Mouse (Mus musculus) thymus, postnatal 36 days (tissue): Measurements from ENCODE around the gene Snx8.
A peak's percentile ranks its signal among the peaks of the same experiment; 100 is the strongest.

Experiments
- DNase-seq, 2 experiments: peaks; one replicate each; pipeline ENCODE4 v3.0.0; 2022; ENCODE audit warnings: mixed read lengths in 2 of 2

Gene Snx8

DNA sequence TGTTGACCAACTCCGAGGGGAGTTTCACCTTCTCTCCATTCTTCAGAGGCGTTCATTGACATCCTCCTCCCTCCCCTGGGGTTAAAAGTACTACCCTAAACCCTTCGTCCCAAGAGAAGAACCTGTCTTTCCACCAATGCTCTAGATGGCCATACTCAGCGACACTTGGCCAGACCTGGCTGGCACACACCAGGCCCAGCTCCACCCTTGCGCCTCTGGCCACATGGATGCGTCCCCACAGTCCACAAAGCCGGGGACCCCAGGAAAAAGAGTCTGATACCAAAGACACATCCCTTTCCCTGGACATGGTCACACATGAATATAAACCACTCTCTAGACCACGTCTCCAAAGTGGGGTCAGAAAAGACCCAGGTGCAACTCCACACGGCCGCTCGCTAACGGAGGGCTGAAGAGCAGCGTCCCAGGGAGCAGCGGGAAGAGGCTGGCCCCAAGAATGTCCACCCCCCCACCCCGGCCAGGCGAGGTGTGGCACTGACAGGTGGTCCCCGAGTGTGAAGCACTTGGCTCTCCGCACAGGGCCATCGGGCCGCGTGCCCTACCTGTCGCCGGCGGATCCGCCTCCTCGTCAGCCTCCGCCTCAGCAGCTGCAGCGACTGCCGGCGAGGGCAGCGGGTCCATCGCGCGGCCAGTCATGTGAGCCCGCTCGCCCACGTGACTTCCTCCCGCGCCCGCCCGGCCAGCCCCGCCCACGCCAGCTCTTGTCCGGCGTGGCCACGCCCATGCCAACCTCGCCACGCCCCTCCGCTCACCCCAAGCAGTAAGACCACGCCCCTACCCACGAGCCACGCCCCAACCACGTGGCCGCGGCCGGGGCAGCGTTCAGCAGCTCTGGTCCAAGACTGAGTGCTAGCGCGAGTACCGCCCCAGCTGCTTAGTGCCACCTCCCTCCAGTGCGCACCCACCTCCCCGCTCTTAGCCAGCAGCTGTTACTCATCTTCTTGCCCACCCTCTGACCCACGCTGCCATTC is at the start of gene Snx8:
Gene Snx8 (minus strand): TSS at position 675 of the 989 bp plus-strand sequence.
- DNase-seq: peak; percentile 81 to 83

DNA sequence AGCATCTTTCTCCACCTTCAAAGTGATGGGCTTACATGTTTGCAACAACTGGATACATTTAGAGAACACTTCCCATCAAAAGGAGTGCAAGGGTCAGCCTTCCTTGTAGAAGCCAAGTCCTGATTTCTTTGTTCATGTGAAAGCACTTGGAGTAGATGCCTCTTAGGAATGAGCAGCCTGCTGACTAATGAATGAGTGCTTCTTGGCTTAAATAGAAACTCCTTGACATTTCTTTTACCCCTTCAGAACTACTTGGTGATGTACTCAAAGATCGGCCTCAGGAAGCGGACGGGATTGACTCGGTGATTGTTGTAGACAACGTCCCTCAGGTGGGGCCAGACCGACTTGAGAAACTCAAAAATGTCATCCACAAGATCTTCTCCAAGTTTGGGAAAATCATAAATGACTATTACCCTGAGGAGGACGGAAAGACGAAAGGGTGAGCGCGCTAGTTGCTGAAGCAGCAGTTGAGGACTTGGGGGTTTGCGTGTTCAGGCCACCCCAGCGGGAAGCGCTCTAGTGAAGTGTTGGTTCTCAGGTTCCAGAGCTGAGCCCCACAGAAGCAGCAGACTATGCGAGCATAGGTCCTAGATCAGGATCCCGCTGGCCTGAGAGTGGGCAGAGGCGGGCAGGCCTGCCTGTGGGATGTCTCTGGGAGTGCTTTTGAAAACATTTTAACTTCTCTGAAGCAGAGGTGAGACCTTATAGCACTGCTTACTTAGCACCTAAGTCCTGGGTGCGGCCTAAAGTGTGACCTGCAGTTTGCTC is 36.1 kb upstream of the Snx8 start:
- DNase-seq: no peak

DNA sequence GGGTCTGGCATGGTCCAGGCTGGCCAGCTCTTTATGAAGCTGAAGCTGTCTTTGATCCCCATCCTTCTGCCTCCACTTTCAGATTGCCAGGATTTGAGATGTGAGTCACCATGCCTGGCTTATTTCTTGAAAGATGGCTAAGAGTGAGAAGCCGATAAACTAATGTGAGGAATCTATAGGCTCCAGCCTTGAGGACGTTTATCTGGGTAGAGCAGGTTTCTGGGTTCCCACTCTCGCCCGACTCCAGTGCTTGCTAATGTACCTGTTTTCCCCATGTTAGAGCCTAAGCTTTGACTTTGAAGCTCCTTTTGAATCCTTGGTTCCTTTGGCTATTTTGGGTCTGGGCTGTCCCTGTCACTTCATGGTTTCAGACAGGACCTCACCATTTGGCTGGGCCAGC is 31.6 kb upstream of the Snx8 start:
- DNase-seq: no peak

DNA sequence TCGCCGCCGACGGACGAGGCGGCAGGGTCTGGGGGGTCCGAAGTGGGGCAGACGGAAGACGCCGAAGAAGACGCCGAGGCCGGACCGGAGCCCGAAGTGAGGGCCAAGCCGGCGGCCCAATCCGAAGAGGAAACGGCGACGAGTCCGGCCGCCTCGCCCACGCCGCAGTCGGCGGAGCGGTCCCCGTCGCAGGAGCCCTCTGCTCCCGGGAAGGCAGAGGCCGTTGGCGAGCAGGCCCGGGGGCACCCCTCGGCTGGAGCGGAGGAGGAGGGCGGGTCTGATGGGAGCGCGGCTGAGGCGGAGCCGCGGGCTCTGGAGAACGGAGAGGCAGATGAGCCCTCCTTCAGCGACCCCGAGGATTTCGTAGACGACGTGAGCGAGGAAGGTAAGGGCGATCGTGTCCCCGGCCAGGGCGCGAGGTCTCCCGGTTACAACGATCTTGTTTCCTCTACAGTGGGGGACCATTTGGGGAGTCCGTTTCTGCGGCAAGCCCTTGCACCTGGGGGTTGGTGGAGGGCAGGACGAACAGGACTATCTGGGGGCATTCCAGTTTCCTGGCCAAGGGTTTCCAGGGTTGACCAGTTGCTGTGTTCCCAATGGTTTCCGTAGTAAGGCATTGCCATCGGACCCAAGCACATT is 30.5 kb upstream of the Snx8 start:
- peak in 1 of 2 experiments; percentile 57 for DNase-seq

DNA sequence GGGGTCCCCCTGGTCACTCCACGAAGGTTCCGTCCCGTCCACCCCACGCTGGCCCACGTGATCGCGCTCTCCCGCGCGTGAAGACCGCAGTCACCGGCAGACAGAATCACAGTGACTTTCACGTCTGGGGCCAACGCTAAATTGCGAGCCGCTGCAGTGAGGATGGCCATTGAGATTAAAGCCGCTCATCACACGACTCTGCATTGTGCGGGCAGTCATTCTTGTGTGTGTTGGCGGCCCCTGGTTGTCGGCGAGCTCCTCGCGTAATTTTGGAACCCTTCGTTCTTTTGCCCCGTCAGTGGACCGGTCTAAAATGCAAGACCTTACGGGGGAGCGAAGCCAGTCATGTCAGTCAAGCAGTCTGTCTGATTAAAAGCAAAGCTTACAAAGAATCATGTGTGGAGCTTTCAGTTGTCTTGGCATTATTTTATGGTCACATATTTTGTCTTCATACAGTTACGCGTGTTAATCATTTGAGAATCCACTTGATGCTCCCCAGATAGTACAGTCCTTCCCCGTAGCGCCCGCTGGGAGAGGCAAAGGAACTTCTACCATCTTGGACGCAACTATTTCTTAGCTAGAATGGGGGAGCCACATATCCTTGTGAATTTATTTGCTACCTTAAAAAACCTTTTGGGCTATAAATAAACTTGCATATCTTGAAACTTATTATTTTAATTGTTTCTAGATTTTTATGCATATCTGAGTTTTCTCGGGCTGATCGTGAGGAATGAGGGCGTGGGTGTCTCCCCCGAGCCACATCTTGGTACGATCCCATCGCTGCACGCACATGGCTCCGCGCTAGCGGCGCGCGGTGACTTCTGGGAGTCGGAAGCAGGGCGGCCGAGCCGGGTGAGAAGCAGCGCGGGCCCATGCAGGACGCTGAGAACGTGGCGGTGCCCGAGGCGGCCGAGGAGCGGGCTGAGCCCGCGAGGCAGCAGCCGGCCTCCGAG is 29.7 kb upstream of the Snx8 start, which contains the start of gene Eif3b:
Gene Eif3b (plus strand): TSS at position 840 of the 953 bp plus-strand sequence.
- peak; percentile 87 to 89 for DNase-seq

DNA sequence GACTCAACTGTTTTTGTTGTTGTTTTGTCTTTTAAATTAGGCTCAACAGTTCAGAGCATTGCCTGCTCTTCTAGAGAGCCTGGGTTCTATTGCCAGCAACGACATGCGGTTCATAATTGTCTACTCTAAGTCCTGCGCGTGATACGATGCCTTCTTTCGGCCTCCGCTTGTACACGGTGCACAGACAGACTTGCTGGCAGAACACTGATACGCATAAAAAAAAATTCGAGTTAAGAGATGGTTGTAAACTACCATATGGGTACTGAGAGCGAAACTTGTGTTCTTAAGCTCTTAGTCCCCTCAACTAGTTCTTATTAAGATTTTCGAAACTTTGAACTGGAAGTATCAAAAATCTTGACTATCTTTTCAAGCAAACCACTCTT is 29.0 kb upstream of the Snx8 start:
- no peak for DNase-seq

DNA sequence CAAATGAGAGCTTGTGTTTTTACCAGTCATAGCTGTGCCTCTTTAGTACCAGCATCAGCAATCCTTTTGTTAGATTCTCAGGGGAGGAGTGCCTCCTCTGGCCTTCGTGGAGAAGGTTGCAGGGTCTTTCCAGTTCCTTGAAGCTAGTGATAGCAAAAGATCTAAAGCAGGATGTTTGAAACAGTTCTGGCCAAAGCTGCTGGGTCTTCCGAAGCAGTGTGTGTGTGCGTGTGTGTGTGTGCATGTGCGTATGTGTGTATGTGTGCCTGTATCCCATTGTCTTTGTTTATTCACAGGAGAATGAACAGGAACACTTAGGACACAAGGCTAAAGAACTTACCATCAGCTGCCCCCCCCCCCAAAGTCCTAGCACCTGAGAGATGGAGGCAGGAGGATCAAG is 25.6 kb upstream of the Snx8 start:
- no peak for DNase-seq

DNA sequence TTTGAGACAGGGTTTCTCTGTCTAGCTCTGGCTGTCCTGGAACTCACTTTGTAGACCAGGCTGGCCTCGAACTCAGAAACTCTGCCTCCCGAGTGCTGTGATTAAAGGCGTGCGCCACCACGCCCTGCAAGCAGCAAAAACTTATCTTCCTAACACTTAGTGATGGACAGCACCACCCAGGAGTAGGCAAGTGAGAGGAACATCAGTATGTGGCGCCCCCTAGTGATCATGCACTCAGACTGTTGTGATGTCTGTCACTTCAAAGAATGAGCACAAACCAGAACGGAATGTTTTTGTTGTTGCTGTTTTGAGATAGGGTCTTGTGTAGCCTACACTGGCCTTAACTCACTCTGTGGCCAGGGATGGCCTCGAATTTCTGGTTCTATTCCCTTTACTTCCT is 22.3 kb upstream of the Snx8 start:
- peak; percentile 58 to 70 for DNase-seq

DNA sequence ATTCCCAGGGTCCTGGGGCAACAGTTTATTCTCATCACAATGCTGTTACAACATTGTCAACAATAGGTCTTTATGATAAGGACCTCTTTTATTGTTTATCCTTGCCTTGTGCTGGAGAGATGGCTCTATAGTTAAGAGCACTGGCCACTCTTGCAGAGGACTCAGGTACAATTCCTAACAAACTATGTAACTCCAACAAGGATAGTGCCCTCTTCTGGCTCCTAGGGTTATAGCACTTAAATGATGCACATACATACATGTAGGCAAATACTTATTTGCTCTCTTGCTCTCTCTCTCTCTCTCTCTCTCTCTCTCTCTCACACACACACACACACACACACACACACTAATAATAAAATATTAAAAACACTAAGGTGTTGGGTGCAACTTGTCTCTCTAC is 19.7 kb upstream of the Snx8 start:
- no peak for DNase-seq

DNA sequence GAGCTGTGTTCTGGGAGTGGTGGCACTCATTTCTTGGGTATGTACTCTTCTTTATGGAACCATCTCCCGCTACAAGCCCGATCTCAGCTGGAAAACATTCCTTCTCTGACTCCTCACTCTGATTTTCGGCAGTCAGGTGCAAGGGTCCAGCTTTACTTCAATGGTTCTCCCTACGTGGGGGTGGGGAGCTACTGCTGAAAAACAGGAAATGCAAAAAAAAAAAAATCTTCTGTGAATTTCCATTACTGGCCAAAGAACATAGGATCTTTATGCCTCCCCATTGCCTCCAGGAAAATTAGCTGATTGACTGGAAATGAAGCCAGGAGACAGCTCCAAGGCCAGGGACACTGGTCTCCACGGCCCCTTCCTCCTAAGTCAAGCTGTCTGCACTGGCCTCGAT is 17.6 kb upstream of the Snx8 start:
- DNase-seq: no peak

DNA sequence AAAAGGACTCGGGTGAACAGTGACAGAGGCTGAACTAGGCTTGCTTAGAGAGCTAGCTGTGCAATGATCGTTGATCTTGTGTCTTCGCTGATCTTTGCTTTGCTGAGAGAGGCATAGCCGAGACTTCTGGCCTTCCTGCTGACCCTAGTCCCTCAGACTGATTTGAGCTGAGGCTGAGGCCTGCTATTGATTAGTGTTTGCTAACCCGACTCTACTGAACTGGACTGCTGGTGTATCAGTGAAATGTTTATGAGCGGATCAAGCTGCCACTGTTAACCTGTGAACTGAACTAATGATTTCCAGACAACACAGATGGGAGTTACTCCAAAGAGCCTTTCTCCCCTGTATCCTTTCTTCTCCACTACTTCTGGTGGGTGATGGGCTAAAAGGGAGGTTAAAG is 16.1 kb upstream of the Snx8 start:
- no peak for DNase-seq

DNA sequence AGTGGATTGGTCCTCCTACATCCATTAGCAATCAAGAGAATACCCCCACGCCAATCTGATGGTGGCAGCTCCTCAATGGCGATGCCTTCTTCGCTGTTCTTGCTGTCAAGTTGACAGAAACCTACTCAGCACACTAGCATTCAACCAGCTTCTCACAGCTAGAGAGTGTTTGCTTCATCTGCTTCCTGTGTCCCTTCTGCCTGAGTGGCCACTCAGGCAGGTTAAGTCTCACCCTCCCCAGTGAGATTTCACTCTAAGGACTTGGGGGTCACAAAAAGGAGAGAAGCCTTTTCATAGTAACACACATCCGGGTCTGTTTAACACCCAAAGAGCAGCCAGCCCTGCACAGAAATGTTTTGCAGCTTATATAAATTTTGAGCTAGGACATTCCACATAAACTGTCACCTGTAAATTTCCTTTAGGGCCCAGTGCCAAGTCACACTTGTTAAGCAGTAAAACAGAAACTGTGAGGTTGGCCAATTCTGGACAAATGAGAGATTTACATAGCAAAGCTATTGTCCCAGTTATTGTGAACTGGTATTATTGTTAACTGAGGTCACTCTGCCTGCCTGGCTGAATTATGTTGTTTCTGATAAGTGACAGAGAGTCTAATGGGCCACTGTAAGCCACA is 13.7 kb upstream of the Snx8 start:
- no peak for DNase-seq

DNA sequence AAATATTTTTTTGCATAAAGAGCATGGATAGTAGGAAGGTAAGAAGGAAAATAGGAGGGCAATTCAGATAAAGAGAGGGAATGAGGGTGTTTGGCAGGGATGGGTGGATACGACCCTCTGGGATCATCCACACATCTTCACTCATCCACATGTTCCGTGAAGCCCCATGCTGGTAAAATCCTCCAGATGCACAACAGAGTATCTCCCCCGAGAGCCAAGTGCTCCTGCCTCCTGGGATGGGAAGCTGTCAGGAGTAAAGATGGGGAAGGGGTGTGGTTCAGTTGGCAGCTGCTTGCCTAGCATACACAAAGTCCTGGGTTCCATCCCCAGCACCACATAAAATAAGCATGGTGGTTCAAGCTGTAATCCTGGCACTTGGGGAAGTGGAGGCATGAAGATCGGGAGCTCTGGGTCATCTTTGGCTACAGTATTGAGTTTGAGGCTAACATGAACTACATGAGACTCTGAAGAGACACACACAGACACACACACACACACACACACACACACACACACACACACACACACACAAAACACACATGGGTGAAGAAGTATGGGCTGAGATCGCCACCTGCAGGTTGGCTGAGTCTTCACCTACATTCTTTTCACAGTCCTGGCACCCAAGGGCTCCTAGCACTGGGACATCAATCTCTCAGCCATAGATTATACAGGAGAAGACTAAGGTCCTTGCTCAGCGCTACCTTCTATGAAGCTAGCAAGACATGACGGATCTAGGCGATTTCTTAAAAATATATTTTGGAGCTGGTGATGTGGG is 7.3 kb upstream of the Snx8 start:
- peak in 1 of 2 experiments; percentile 27 for DNase-seq

DNA sequence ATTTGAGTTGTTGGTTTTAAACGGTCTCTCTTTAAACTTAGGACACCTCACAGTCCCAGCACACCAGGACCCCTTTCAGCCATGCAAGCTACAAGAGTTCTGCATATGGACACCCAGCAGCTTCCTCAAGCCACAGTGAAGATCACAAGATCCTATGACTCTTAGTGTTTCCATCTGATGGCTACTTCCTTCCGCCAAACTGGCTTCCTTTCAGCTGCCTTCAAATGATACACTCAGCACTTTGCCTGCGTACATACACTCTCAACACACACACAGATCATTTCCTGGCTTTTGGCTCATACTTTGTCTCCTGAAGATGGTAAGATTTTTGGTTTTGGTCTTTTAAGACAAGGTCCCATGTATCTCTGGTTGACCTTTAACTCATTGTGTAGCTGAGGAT is 3.6 kb upstream of the Snx8 start:
- no peak for DNase-seq

DNA sequence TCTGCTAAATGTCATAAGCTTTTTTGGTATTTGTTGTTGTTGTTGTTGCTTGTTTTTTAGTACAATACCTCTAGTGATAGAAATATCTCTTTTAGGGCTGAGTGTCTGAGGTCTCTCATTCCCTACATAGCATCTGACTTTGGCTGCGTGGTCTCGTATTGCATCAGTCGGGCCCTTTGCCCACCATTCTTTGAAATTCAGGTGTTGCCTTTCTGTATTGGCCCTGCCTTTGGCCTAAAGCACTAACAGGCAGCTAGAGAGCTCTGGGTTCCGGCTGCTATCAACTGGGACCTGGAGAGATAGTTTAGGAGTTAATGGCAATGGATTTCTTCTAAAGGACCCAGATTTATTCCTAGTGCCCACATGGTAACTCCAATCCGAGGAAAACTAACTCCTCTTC is 2.9 kb upstream of the Snx8 start:
- no peak for DNase-seq

DNA sequence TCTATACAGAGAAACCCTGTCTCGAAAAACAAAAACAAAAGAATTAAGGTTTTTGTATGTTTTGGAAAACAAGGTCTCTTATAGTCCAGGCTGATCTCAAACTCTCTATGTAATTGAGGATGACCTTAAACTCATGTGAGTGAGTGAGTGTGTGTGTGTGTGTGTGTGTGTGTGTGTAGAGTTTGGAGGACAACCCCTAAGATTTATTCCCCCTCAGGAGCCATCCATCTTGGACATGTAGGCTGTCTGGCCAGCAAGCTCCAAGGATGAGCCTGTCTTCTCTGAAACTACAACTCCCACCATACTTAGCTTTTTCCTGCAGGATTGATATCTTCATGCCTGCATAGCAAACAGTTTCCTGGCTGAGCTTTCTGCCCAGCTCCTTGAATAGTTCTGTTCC is 2.4 kb upstream of the Snx8 start:
- no peak for DNase-seq

DNA sequence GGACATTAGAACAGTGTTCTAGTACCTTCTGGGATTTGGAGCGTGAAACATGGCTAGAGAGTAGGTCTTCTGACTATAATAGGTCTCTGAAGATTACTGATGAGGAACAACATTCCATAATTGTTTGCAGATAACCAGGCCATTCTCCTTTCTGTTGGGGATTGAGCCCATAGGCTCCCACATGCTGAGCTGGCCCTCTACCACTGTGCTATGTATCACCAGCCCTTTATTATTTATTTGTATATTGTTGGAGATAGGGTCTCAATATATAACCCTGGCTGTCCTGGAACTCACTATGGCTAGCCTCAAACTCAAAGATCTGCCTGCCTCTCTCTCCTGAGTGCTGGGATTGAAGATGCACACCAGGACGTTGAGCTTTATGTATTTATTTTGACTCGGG is 585 bp upstream of the Snx8 start:
- DNase-seq: no peak

DNA sequence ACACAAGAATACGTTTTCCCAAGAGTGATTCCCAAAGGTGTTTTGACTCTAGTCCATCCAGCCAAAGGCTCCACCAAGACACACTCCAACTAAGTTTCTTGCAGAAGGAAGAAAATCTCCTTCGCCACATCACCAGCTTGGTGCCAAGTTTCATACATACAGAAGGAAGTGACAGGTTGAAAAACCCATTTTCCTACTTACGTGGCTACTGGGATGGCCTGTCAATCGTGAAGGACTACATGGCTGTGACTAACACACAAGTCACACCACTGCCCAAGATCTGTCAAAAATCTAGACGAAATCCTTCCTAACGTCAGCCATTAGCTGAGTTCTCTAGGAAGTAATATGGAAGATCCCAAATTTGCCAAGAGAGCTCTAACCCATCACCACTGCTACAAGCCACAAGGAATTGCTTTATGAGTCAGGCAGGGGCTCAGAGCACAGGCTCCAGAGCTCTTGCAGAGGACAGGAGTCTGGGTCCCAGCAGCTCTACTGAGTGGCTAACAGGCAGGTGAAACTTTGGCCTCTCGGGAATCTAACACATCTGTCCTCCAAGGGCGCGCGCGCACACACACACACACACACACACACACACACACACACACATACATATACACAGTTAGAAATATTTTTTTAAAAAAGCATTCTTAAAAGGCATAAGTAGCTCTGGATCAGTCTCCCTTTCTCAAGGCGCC is 1.1 kb downstream of the Snx8 start:
- DNase-seq: no peak

DNA sequence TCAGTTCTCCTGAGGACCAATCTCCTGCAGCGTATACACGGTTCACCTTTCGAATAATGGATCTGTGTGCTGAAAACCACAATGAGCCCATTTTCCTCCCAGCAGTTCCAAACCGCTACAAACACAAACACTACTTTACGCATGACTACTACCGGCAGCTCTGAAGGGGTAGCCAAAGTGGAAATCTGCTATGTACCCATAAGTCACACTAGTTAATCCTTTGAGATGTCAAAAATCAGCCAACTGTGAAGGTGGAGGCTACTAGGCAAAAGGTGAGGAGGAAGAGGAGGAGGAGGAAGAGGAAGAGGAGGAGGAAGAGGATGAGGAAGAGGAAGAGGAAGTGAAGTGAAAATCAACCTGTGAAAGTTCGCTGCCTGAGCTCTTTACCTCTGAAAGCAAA is 1.8 kb downstream of the Snx8 start:
- no peak for DNase-seq

DNA sequence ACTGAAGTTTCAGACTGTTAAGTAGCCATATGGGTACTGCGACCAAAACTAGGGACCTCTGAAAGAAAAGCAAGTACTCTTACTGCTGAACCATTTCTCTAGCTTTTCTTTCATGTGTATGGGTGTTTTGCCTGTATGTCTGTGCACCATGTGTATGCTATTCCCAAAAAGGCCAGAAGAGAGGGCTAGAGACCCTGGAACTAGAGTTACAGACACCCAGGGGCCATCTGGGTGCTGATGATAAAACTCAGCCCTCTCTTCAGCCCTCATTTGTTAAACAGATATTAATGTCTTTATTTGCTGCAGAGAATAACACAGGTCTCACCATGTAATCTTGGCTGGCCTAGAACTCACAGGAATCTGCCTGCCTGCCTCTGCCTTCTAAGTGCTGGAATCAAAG is 4.6 kb downstream of the Snx8 start:
- no peak for DNase-seq
